In the genomic region with DNA sequence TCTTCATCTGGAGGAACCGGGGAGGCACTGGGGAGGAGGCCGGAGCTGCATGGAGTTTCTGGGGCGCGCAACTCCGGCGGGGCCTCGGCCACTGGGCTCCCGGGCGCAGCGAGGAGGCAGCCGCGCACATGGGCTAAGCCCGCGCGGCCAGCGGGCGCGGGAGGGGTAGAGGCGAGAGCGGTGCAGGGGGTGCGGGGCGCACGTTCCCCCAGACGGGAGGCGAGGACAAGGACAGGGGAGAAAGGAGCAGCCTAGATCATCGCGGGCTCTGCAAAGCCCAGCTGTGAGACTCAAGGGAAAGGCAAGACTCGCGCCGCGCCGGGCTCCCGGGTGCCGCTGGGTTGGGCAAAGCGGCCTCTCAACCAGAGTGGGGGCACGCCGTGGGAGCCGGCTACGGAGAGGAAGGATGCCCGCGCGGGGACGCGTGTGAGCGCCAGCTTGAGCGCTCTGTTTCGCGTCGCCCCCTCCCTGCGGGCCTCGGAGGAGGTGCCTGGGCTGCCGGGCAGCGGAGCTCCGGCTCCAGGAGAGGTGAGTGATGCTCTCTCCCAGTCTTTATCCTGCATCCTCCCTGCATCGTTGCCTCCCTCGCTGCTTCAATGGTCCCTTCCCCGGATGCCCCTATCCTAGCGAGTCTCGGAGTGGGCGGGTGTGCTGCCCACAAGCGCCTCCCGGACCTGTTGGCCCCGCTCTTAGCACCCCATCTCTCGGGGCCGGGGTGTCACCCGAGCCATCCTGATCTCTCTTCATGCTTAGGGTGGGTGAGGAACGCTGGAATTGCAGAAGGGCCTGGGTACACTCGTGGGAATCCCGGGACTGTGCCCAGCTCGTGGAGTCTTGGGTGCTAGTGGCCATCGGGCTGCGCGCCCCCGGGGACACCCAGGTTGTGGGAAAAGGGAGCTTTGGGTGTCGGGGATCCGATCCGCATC, we compare ENCODE assay signal across 8 mouse cellular contexts.
A peak's percentile ranks its signal among the peaks of the same experiment; 100 is the strongest.
DNase-seq lines count a peak whose midpoint lies in the region; ATAC-seq and TF ChIP-seq lines count a peak whose summit lies in the region.

No protein-coding gene starts in this region.

- no peak for ATAC-seq in lung, postnatal 0 days
- peak; percentile 73 for ATAC-seq in hindbrain, embryonic 14.5 days (ENCODE audit: low FRiP score)
- no peak for ATAC-seq in limb, embryonic 15.5 days (ENCODE audit: insufficient number of reproducible peaks, low FRiP score, low TSS enrichment, low read depth)

- under 1% methylated on average over 58 of the region's 77 CpGs for WGBS in lung, postnatal 0 days
- under 1% methylated on average over 61 of the region's 77 CpGs for WGBS in hindbrain, embryonic 14.5 days
- 1% methylated on average over 62 of the region's 77 CpGs for WGBS in limb, embryonic 15.5 days

- no peak for DNase-seq in lung, postnatal 0 days (ENCODE audit: low spot score)
- no peak for DNase-seq in lung, postnatal 4 days
- peak; percentile 59 for DNase-seq in hindbrain, embryonic 14.5 days (ENCODE audit: low spot score)
- DNase-seq in right cerebral cortex, postnatal 4 days = peak; percentile 71
- no peak for DNase-seq in thymus, postnatal 10 days (ENCODE audit: low spot score in 2 of 2)
- DNase-seq in heart, adult 9 months (ENCODE audit: low spot score in 2 of 2) = no peak

- H3K9me3 ChIP-seq in lung, postnatal 0 days (ENCODE audit: low read length) = no peaks in the 10 kb centered on the region
- H3K9me3 ChIP-seq in hindbrain, embryonic 14.5 days (ENCODE audit: control insufficient read depth, low read length) = no peaks in the 10 kb centered on the region
- H3K9me3 ChIP-seq in limb, embryonic 15.5 days = no peaks in the 10 kb centered on the region

- peaks cover 16% of the 10 kb centered on the region; the same call in 1 of the 2 replicates for H3K27me3 ChIP-seq in lung, postnatal 0 days (replicated peaks; ENCODE audit: insufficient read depth, low read length)
- peaks cover 39% of the 10 kb centered on the region for H3K27me3 ChIP-seq in hindbrain, embryonic 14.5 days (ENCODE audit: control insufficient read depth, insufficient read depth, low read length)
- H3K27me3 ChIP-seq in limb, embryonic 15.5 days = peaks cover 65% of the 10 kb centered on the region

- H3K4me1 ChIP-seq in lung, postnatal 0 days (ENCODE audit: insufficient read depth, low read depth, low read length) = no peaks in the 10 kb centered on the region
- no peaks in the 10 kb centered on the region; the same call in none of the 2 replicates for H3K4me1 ChIP-seq in cortical plate, adult 2 months (ENCODE audit: control insufficient read depth, insufficient read depth, low read length)
- H3K4me1 ChIP-seq in hindbrain, embryonic 14.5 days (replicated peaks; ENCODE audit: control insufficient read depth, insufficient read depth, low read length) = no peaks in the 10 kb centered on the region; the same call in 1 of the 2 replicates
- H3K4me1 ChIP-seq in limb, embryonic 15.5 days = peaks cover 19% of the 10 kb centered on the region

- TF ChIP-seq POLR2A in cortical plate, adult 2 months (IDR thresholded peaks at IDR 0.05; ENCODE audit: extremely low read depth, insufficient read depth, low read length) = no peak

- no peak for TF ChIP-seq CTCF in lung, postnatal 0 days (IDR thresholded peaks at IDR 0.05)
- TF ChIP-seq CTCF in cortical plate, adult 2 months (IDR thresholded peaks at IDR 0.05; ENCODE audit: extremely low read depth, insufficient read depth, low read length) = no peak

- no peak overlapping the region for H3K27ac ChIP-seq in lung, postnatal 0 days (ENCODE audit: low read length)
- H3K27ac ChIP-seq in cortical plate, adult 2 months (ENCODE audit: insufficient read depth, low read length) = peak overlapping the region; percentile 30
- peak overlapping the region; percentile 44; the same call in 1 of the 2 replicates for H3K27ac ChIP-seq in hindbrain, embryonic 14.5 days
- H3K27ac ChIP-seq in limb, embryonic 15.5 days = no peak overlapping the region

- no peak for TF ChIP-seq EP300 in lung, postnatal 0 days (IDR thresholded peaks at IDR 0.05)

- no peak overlapping the region for H3K9ac ChIP-seq in lung, postnatal 0 days (replicated peaks; ENCODE audit: low read depth)
- H3K9ac ChIP-seq in hindbrain, embryonic 14.5 days = peak overlapping the region; percentile 72
- H3K9ac ChIP-seq in limb, embryonic 15.5 days = 0 out of 2 replicates have a peak overlapping the region, but pooled peaks have one; percentile 10

- H3K4me3 ChIP-seq in lung, postnatal 0 days (ENCODE audit: low read depth, low read length) = no peak overlapping the region
- H3K4me3 ChIP-seq in cortical plate, adult 2 months (ENCODE audit: insufficient read depth, low read length) = peak overlapping the region; percentile 64
- peak overlapping the region; percentile 65 for H3K4me3 ChIP-seq in hindbrain, embryonic 14.5 days (replicated peaks; ENCODE audit: low read length)
- H3K4me3 ChIP-seq in limb, embryonic 15.5 days = peak overlapping the region; percentile 46

- no peaks in the 10 kb centered on the region for H3K36me3 ChIP-seq in lung, postnatal 0 days (ENCODE audit: insufficient read depth, low read length)
- no peaks in the 10 kb centered on the region for H3K36me3 ChIP-seq in hindbrain, embryonic 14.5 days (replicated peaks; ENCODE audit: control insufficient read depth, insufficient read depth)
- no peaks in the 10 kb centered on the region for H3K36me3 ChIP-seq in limb, embryonic 15.5 days

- peak overlapping the region; percentile 27; the same call in 1 of the 2 replicates for H3K4me2 ChIP-seq in lung, postnatal 0 days (replicated peaks; ENCODE audit: low read depth, low read length)
- H3K4me2 ChIP-seq in hindbrain, embryonic 14.5 days (replicated peaks) = peak overlapping the region; percentile 98
- H3K4me2 ChIP-seq in limb, embryonic 15.5 days = peak overlapping the region; percentile 94

Comparison
In these comparisons a context has a peak if more than half of its experiments do, and no peak if none do; other contexts are left out.
1. DNase-seq: peak in hindbrain, embryonic 14.5 days (single experiment) and right cerebral cortex, postnatal 4 days (single experiment); none in lung, postnatal 0 days (single experiment), lung, postnatal 4 days (0 of 2), thymus, postnatal 10 days (0 of 2) and heart, adult 9 months (0 of 2).
2. H3K27ac ChIP-seq: peak in cortical plate, adult 2 months (single experiment) and hindbrain, embryonic 14.5 days (single experiment); none in lung, postnatal 0 days (single experiment) and limb, embryonic 15.5 days (single experiment).
3. H3K4me2 ChIP-seq: peak in every context shown above with its lines; median percentile 98 in hindbrain, embryonic 14.5 days; 94 in limb, embryonic 15.5 days; 27 in lung, postnatal 0 days.